Mouse (Mus musculus): ENCODE results near the gene Agl. TPM values are rescaled to one million over a fixed set of nuclear protein-coding genes. Genes with fewer than 3 reads are reported as not detected.
"Not testable (repeated sequence)": the region's sequence is repeated elsewhere in the genome, so short reads cannot be mapped to it uniquely, and the experiment has no call there.

The Agl gene
- polyA plus RNA-seq, 1 experiment from 2014 or later, result 12.6 TPM

DNA sequence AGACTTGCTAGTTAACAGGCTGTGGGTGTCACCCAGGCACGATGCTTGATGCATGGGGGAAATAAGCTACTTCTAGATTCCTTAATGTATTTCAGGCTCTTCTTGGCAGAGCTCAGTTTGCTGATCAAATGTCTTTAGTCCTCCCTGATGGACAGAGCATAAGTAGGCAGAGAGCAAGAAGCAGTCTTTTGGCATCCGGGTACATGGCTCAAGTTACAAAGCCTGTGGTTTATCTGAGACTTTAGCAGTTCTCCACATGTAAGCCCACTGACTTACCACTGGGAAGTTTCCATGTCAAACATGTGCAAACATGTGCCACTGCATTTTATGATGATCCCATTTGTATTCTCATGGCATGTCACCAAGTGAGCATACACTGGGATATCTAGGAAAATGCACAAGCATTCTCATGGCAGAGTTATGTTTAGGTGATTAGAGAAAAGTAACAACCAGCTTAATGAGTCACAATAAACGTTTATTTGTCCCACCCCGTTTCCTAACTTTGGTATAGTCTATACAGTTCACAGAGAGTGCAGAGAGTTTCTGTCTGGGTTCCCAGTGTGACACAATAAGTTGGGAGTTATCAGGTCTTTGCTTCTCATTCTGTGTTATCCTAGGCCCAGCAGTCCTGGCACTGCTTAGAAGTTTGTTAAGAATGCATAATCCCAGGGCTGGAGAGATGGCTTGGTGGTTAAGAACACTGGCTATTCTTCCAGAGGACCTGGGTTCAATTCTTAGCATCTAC, 18.7 kb upstream of the Agl start:
- WGBS, result 88% methylated on average over 4 of the region's 4 CpGs
- ATAC-seq, result no peak
- Histone ChIP-seq H3K4me3 (ENCODE audit: low read depth, low read length) (no peak overlapping the region), H3K36me3 (ENCODE audit: control insufficient read depth, insufficient read depth, low read length) (no peaks in the 10 kb centered on the region), H3K27me3 (ENCODE audit: control insufficient read depth, insufficient read depth, low read depth, low read length) (no peaks in the 10 kb centered on the region), H3K9ac (ENCODE audit: low read depth, low read length) (no peak overlapping the region), H3K4me1 (ENCODE audit: control insufficient read depth, insufficient read depth, low read length) (no peaks in the 10 kb centered on the region), H3K9me3 (replicated peaks; ENCODE audit: control insufficient read depth, low read length, poor library complexity, severe bottlenecking) (no peaks in the 10 kb centered on the region), H3K27ac (ENCODE audit: low read length) (no peak overlapping the region), H3K4me2 (ENCODE audit: low read length) (no peak overlapping the region)

DNA sequence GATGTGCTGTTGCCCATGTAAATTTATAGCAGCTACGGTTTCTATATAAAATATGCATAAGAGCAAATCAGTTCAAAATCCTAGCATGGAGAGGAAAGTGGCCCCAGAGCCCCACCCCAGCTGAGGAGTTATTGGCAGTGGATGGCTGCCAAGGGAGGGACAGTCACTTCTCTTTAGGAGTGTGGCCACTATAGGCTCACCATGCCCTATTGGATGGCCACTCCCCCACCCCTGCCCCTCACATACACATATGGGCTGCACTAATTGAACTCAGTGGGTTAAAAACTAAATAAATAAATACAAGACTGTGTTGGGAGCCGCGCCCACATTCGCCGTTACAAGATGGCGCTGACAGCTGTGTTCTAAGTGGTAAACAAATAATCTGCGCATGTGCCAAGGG, 9.3 kb upstream of the Agl start:
- 95% methylated on average over 6 of the region's 7 CpGs for WGBS
- Histone ChIP-seq H3K9ac (ENCODE audit: low read depth, low read length) (no peak overlapping the region), H3K36me3 (ENCODE audit: control insufficient read depth, insufficient read depth, low read length) (no peaks in the 10 kb centered on the region), H3K4me3 (ENCODE audit: low read depth, low read length) (no peak overlapping the region), H3K27ac (ENCODE audit: low read length) (no peak overlapping the region), H3K9me3 (replicated peaks; ENCODE audit: control insufficient read depth, low read length, poor library complexity, severe bottlenecking) (no peaks in the 10 kb centered on the region), H3K27me3 (ENCODE audit: control insufficient read depth, insufficient read depth, low read depth, low read length) (no peaks in the 10 kb centered on the region), H3K4me2 (ENCODE audit: low read length) (no peak overlapping the region), H3K4me1 (ENCODE audit: control insufficient read depth, insufficient read depth, low read length) (peaks cover 2% of the 10 kb centered on the region; the same call in 1 of the 2 replicates)
- no peak for ATAC-seq

GRCm38 (mm10) chr3:116816674-116817215, 8.8 kb upstream of the Agl start:
- no peak overlapping the region for H3K4me3 ChIP-seq (ENCODE audit: low read depth, low read length)
- H3K4me1 ChIP-seq (ENCODE audit: control insufficient read depth, insufficient read depth, low read length), result peaks cover 2% of the 10 kb centered on the region; the same call in 1 of the 2 replicates
- no peak overlapping the region for H3K9ac ChIP-seq (ENCODE audit: low read depth, low read length)
- no peak for ATAC-seq
- no peaks in the 10 kb centered on the region for H3K36me3 ChIP-seq (ENCODE audit: control insufficient read depth, insufficient read depth, low read length)
- H3K27me3 ChIP-seq (ENCODE audit: control insufficient read depth, insufficient read depth, low read depth, low read length), result no peaks in the 10 kb centered on the region
- 92% methylated on average over 3 of the region's 3 CpGs for WGBS
- no peaks in the 10 kb centered on the region for H3K9me3 ChIP-seq (replicated peaks; ENCODE audit: control insufficient read depth, low read length, poor library complexity, severe bottlenecking)
- no peak overlapping the region for H3K4me2 ChIP-seq (ENCODE audit: low read length)
- H3K27ac ChIP-seq (ENCODE audit: low read length), result no peak overlapping the region

DNA sequence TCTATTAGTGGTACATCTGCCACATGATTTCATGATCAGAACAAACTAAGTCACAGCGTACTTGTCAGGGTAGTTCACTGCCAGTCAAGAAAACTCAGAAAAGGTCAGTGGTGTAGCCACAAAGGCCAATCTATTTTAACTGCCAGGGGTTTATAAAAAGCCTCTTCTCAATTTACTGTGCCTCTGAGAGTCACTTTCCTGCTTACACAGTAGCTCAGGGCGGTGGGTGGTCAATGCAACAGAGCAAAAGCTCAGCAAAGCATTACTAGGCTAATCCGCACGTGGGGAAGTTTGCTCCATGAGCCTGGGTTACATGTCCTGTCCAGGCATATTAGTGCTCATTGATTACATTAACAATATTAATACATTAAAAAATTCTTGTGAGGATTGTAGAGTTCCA, 8.0 kb upstream of the Agl start:
- no peaks in the 10 kb centered on the region for H3K27me3 ChIP-seq (ENCODE audit: control insufficient read depth, insufficient read depth, low read depth, low read length)
- WGBS, result 67% methylated on average over 4 of the region's 4 CpGs
- H3K27ac ChIP-seq (ENCODE audit: low read length), result no peak overlapping the region
- no peak overlapping the region for H3K4me2 ChIP-seq (ENCODE audit: low read length)
- H3K36me3 ChIP-seq (ENCODE audit: control insufficient read depth, insufficient read depth, low read length), result no peaks in the 10 kb centered on the region
- ATAC-seq, result no peak
- no peaks in the 10 kb centered on the region for H3K9me3 ChIP-seq (replicated peaks; ENCODE audit: control insufficient read depth, low read length, poor library complexity, severe bottlenecking)
- no peak overlapping the region for H3K4me3 ChIP-seq (ENCODE audit: low read depth, low read length)
- peaks cover 2% of the 10 kb centered on the region; the same call in 1 of the 2 replicates for H3K4me1 ChIP-seq (ENCODE audit: control insufficient read depth, insufficient read depth, low read length)
- no peak overlapping the region for H3K9ac ChIP-seq (ENCODE audit: low read depth, low read length)

GRCm38 (mm10) chr3:116815305-116815797, 7.4 kb upstream of the Agl start:
- Histone ChIP-seq H3K9me3 (replicated peaks; ENCODE audit: control insufficient read depth, low read length, poor library complexity, severe bottlenecking) (no peaks in the 10 kb centered on the region), H3K4me3 (ENCODE audit: low read depth, low read length) (no peak overlapping the region), H3K4me1 (ENCODE audit: control insufficient read depth, insufficient read depth, low read length) (peaks cover 2% of the 10 kb centered on the region; the same call in 1 of the 2 replicates), H3K36me3 (ENCODE audit: control insufficient read depth, insufficient read depth, low read length) (no peaks in the 10 kb centered on the region), H3K9ac (ENCODE audit: low read depth, low read length) (no peak overlapping the region), H3K27me3 (ENCODE audit: control insufficient read depth, insufficient read depth, low read depth, low read length) (no peaks in the 10 kb centered on the region), H3K4me2 (ENCODE audit: low read length) (no peak overlapping the region), H3K27ac (ENCODE audit: low read length) (no peak overlapping the region)
- ATAC-seq, result 0 out of 2 replicates have a peak, but pooled peaks have one; percentile 36
- WGBS, result 58% methylated on average over 6 of the region's 6 CpGs

DNA sequence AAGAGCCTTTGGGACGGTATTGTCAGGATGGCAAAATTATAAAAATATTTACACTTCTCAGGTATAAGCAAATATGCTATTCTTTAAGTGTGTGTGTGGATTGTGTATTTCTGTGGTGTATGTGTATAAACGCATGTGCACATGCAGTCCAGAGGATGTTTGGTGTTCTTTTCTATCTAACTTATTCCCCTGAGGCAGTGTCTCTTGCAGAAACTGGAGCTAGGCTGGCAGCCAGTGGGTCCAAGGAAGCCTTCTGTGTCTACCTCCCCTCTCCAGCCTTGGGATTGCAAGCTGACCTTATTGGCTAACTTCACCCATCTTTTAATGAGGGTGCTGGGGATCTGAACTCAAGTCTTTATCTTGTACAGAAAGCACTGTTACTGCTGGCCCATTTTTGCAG, 5.0 kb upstream of the Agl start:
- Histone ChIP-seq H3K27ac (ENCODE audit: low read length) (no peak overlapping the region), H3K27me3 (ENCODE audit: control insufficient read depth, insufficient read depth, low read depth, low read length) (no peaks in the 10 kb centered on the region), H3K9me3 (replicated peaks; ENCODE audit: control insufficient read depth, low read length, poor library complexity, severe bottlenecking) (no peaks in the 10 kb centered on the region), H3K4me1 (ENCODE audit: control insufficient read depth, insufficient read depth, low read length) (peaks cover 6% of the 10 kb centered on the region; the same call in 1 of the 2 replicates), H3K4me3 (ENCODE audit: low read depth, low read length) (no peak overlapping the region), H3K36me3 (ENCODE audit: control insufficient read depth, insufficient read depth, low read length) (no peaks in the 10 kb centered on the region), H3K9ac (ENCODE audit: low read depth, low read length) (no peak overlapping the region), H3K4me2 (ENCODE audit: low read length) (no peak overlapping the region)
- 91% methylated on average over 2 of the region's 2 CpGs for WGBS
- ATAC-seq, result no peak

DNA sequence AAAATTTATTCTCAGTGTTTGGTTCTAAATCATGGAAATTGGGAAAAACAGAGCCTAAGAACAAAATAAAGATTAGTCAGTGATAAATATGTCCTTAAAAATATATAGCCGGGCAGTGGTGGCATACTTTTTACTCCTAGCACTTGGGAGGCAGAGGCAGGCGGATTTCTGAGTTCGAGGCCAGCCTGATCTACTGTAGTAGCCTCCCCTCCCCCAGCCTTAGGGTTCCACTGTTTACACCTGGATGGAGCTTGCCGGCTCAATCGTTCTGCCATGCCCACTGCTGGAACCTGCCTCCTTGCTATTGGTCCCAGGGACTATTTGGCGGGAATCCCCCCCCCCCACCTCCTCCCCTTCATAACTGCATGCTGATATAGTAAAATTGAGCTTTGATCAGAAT, 2.4 kb upstream of the Agl start:
- H3K36me3 ChIP-seq (ENCODE audit: control insufficient read depth, insufficient read depth, low read length); H3K4me3 ChIP-seq (ENCODE audit: low read depth, low read length); H3K27ac ChIP-seq (ENCODE audit: low read length); H3K9me3 ChIP-seq (replicated peaks; ENCODE audit: control insufficient read depth, low read length, poor library complexity, severe bottlenecking); H3K4me2 ChIP-seq (ENCODE audit: low read length); H3K9ac ChIP-seq (ENCODE audit: low read depth, low read length); ATAC-seq; H3K27me3 ChIP-seq (ENCODE audit: control insufficient read depth, insufficient read depth, low read depth, low read length): not testable (repeated sequence)
- H3K4me1 ChIP-seq (ENCODE audit: control insufficient read depth, insufficient read depth, low read length), result peaks cover 15% of the 10 kb centered on the region
- 85% methylated on average over 6 of the region's 6 CpGs for WGBS

DNA sequence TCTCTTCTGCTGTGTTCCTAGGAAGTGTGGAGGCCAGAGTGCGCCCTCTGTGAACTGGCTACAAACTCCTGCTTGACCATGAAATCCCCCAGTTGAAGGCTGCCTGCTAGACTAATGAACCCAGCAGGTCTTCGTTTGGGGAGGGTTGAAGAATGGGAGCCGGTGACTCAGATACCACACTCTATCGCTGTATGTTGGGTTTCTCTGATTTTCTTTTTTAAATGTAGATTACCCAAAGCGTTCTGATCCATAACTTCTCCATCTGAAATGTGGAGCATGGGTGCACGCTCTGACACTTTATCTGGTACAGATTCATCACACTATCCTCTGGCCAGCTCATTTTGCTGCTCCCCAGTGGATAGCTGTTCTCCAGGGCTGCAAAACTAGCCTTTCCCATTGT, 1.3 kb upstream of the Agl start:
- WGBS, result 92% methylated on average over 6 of the region's 6 CpGs
- no peak for ATAC-seq

GRCm38 (mm10) chr3:116808507-116809217, 696 bp upstream of the Agl start:
- 65% methylated on average over 10 of the region's 10 CpGs for WGBS
- peak overlapping the region; percentile 55 for H3K4me3 ChIP-seq (ENCODE audit: low read depth, low read length)
- H3K9me3 ChIP-seq (replicated peaks; ENCODE audit: control insufficient read depth, low read length, poor library complexity, severe bottlenecking), result no peaks in the 10 kb centered on the region
- peak; percentile 55 for ATAC-seq
- no peaks in the 10 kb centered on the region for H3K27me3 ChIP-seq (ENCODE audit: control insufficient read depth, insufficient read depth, low read depth, low read length)
- H3K4me1 ChIP-seq (ENCODE audit: control insufficient read depth, insufficient read depth, low read length), result peaks cover 13% of the 10 kb centered on the region
- peak overlapping the region; percentile 83 for H3K27ac ChIP-seq (ENCODE audit: low read length)
- H3K36me3 ChIP-seq (ENCODE audit: control insufficient read depth, insufficient read depth, low read length), result no peaks in the 10 kb centered on the region
- H3K4me2 ChIP-seq (ENCODE audit: low read length), result peak overlapping the region; percentile 83
- peak overlapping the region; percentile 73 for H3K9ac ChIP-seq (ENCODE audit: low read depth, low read length)

More for the DNA sequence above, 1.3 kb upstream of the Agl start:
- Histone ChIP-seq H3K4me2 (ENCODE audit: low read length) (no peak overlapping the region), H3K36me3 (ENCODE audit: control insufficient read depth, insufficient read depth, low read length) (no peaks in the 10 kb centered on the region), H3K4me3 (ENCODE audit: low read depth, low read length) (no peak overlapping the region), H3K9ac (ENCODE audit: low read depth, low read length) (no peak overlapping the region), H3K27me3 (ENCODE audit: control insufficient read depth, insufficient read depth, low read depth, low read length) (no peaks in the 10 kb centered on the region), H3K27ac (ENCODE audit: low read length) (no peak overlapping the region), H3K4me1 (ENCODE audit: control insufficient read depth, insufficient read depth, low read length) (peaks cover 13% of the 10 kb centered on the region), H3K9me3 (replicated peaks; ENCODE audit: control insufficient read depth, low read length, poor library complexity, severe bottlenecking) (no peaks in the 10 kb centered on the region)

Data from midbrain, embryonic 16.5 days (tissue).